9 mouse cellular contexts compared by ENCODE assay signal in genomic region chr11:94832246-94832985, GRCm38 (mm10). TPM values are rescaled to one million over a fixed set of nuclear protein-coding genes. Genes with fewer than 3 reads are reported as not detected.
DNase-seq lines count a peak whose midpoint lies in the region; ATAC-seq and TF ChIP-seq lines count a peak whose summit lies in the region.
"Had no signal": no experiment of that assay in that cellular context is flagged by ENCODE, and none has a peak within 500 bp of the region (broad histone marks: within the 10 kb centered on the region; RNA-seq: fewer than 3 reads in every experiment).

No protein-coding gene starts in this region.

- in situ Hi-C loops in CH12.LX (cut with MboI; ENCODE audit: low pct_ligation_motif_present, low pct_unique_long_range_greater_than_20kb, low sequenced_read_pairs) = no loop called here

- peak; percentile 53 for DNase-seq in 3134 (ENCODE audit: extremely low read depth, insufficient read length, low spot score)
- peak; percentile 54 for DNase-seq in CH12.LX (ENCODE audit: extremely low read depth)
- peak; percentile 22 for DNase-seq in c-Kit-negative CD71-positive TER-119-positive erythroid progenitor cells, embryonic 14.5 days (ENCODE audit: low read depth, low spot score)
- peak; percentile 50 to 52 for DNase-seq in frontal cortex, postnatal 25 days (ENCODE audit: low spot score in 2 of 2)
- DNase-seq in kidney, postnatal 4 days = peak; percentile 85 to 86
- peak; percentile 13 to 26 for DNase-seq in right cerebral cortex, postnatal 36 days (ENCODE audit: low spot score in 2 of 2)
- peak; percentile 37 to 80 for DNase-seq in urinary bladder, postnatal 4 days (ENCODE audit: low spot score in 2 of 2)

- TF ChIP-seq CTCF in CH12.LX (conservative IDR thresholded peaks at IDR 0.05 in 1 of 2, IDR thresholded peaks at IDR 0.05 in 1 of 2; ENCODE audit: low read depth in 2 of 2, low read length in 2 of 2) = peak; percentile 69 to 85

- 27% methylated on average over 13 of the region's 13 CpGs for WGBS in lung, embryonic 16.5 days

- no peak overlapping the region for H3K27ac ChIP-seq in CH12.LX (ENCODE audit: insufficient read depth, low read depth)
- H3K27ac ChIP-seq in lung, embryonic 16.5 days (ENCODE audit: low read length) = no peak overlapping the region
- H3K27ac ChIP-seq: hindbrain, embryonic 15.5 days had no signal

- peaks cover 6% of the 10 kb centered on the region for H3K9me3 ChIP-seq in CH12.LX (replicated peaks; ENCODE audit: low read length)
- H3K9me3 ChIP-seq in lung, embryonic 16.5 days (ENCODE audit: control insufficient read depth, low read length) = no peaks in the 10 kb centered on the region
- H3K9me3 ChIP-seq: hindbrain, embryonic 15.5 days had no signal

- ATAC-seq in lung, embryonic 16.5 days (ENCODE audit: low read depth) = peak; percentile 47; the same call in 1 of the 2 replicates

- no peaks in the 10 kb centered on the region for H3K36me3 ChIP-seq in CH12.LX (replicated peaks in 1 of 2; ENCODE audit: control insufficient read depth in 1 of 2, insufficient read depth in 1 of 2, low read length in 1 of 2)
- no peaks in the 10 kb centered on the region for H3K36me3 ChIP-seq in lung, embryonic 16.5 days (ENCODE audit: control insufficient read depth, insufficient read depth, low read length)
- H3K36me3 ChIP-seq: hindbrain, embryonic 15.5 days had no signal

- dilution Hi-C loops in CH12.LX (cut with MboI; ENCODE audit: extremely low pct_ligation_motif_present, extremely low pct_unique_long_range_greater_than_20kb, low sequenced_read_pairs) = no loop called here

- TF ChIP-seq EP300 in CH12.LX (IDR thresholded peaks at IDR 0.05; ENCODE audit: low read length) = no peak

- no peak overlapping the region for H3K4me3 ChIP-seq in CH12.LX (replicated peaks in 1 of 3; ENCODE audit: low read depth in 2 of 3, low read length in 2 of 3, poor library complexity in 1 of 3)
- no peak overlapping the region for H3K4me3 ChIP-seq in lung, embryonic 16.5 days (ENCODE audit: low read length)
- H3K4me3 ChIP-seq: hindbrain, embryonic 15.5 days had no signal

- H3K27me3 ChIP-seq in CH12.LX (replicated peaks) = peaks cover 81% of the 10 kb centered on the region
- no peaks in the 10 kb centered on the region for H3K27me3 ChIP-seq in lung, embryonic 16.5 days (ENCODE audit: control insufficient read depth, insufficient read depth, low read depth, low read length)
- H3K27me3 ChIP-seq: hindbrain, embryonic 15.5 days had no signal

- H3K79me2 ChIP-seq in CH12.LX (replicated peaks; ENCODE audit: control insufficient read depth, extremely low read depth, insufficient read depth, poor library complexity, severe bottlenecking) = no peaks in the 10 kb centered on the region

- TF ChIP-seq RAD21 in CH12.LX (IDR thresholded peaks at IDR 0.05; ENCODE audit: low read depth, low read length) = peak; percentile 65

- no peaks in the 10 kb centered on the region for H3K4me1 ChIP-seq in CH12.LX (ENCODE audit: control insufficient read depth in 1 of 2, insufficient read depth in 2 of 2)
- H3K4me1 ChIP-seq in lung, embryonic 16.5 days (replicated peaks; ENCODE audit: control insufficient read depth, insufficient read depth, low read length) = no peaks in the 10 kb centered on the region
- H3K4me1 ChIP-seq: hindbrain, embryonic 15.5 days had no signal

- H3K4me2 ChIP-seq in CH12.LX (ENCODE audit: insufficient read depth, low read depth, poor library complexity, severe bottlenecking) = no peak overlapping the region
- H3K4me2 ChIP-seq in lung, embryonic 16.5 days (ENCODE audit: low read depth, low read length) = no peak overlapping the region
- H3K4me2 ChIP-seq: hindbrain, embryonic 15.5 days had no signal

- TF ChIP-seq POLR2A in CH12.LX (IDR thresholded peaks at IDR 0.05; ENCODE audit: low read depth, low read length) = no peak

- H3K9ac ChIP-seq in CH12.LX (ENCODE audit: insufficient read depth, low read depth) = no peak overlapping the region
- no peak overlapping the region for H3K9ac ChIP-seq in lung, embryonic 16.5 days (ENCODE audit: low read length)
- H3K9ac ChIP-seq: hindbrain, embryonic 15.5 days had no signal

TF ChIP-seq in CH12.LX, 34 proteins besides CTCF, POLR2A, EP300 and RAD21:
- TF ChIP-seq SMC3 (IDR thresholded peaks at IDR 0.05; ENCODE audit: low read depth, low read length) = peak; percentile 78
- TF ChIP-seq MYC (IDR thresholded peaks at IDR 0.05; ENCODE audit: low read depth, low read length) = no peak
TF ChIP-seq in CH12.LX: peak in this region for 1.

RNA-seq across cellular contexts. Expression of gene Tmem92, which starts 49.9 kb away (rescaled TPM):
- 0.17 TPM in 1 of 2 replicates, not detected in the other for total RNA-seq in CH12.LX (2012; rRNA removed)
- not detected in 2 replicates for total RNA-seq in CH12.LX (2014; rRNA removed)
- not detected in 2 replicates for polyA plus RNA-seq in CH12.LX (2012; ENCODE audit: insufficient read length, low read depth)
- not detected in 2 replicates for polyA plus RNA-seq in lung, embryonic 16.5 days (2015; fragmentation: Nextera tagmentation; extraction: Ambion mirVana)
- polyA plus RNA-seq: hindbrain, embryonic 15.5 days had no signal

Comparison
In these comparisons a context has a peak if more than half of its experiments do, and no peak if none do; other contexts are left out.
1. DNase-seq: peak in every context shown above with its lines; median percentile 86 in kidney, postnatal 4 days; 58 in urinary bladder, postnatal 4 days; 54 in CH12.LX; 53 in 3134; 51 in frontal cortex, postnatal 25 days; 22 in c-Kit-negative CD71-positive TER-119-positive erythroid progenitor cells, embryonic 14.5 days; 20 in right cerebral cortex, postnatal 36 days.